Mouse (Mus musculus) embryonic facial prominence, embryonic 12.5 days (tissue): Measurements from ENCODE around the gene Vps53. TPM values are rescaled to one million over a fixed set of nuclear protein-coding genes. Genes with fewer than 3 reads are reported as not detected.

ENCODE experiments used
- ATAC-seq: fragments of 200-750 bp; cut with Nextera tagmentation; 2 replicates; pipeline ENCODE4 v1.8.0; 2017; ENCODE audit not compliant: insufficient number of reproducible peaks, insufficient read depth, low FRiP score, low TSS enrichment
- H3K27ac ChIP-seq: fragments of 300-500 bp; sonication (generic); 2 replicates; pipeline ENCODE4 v1.5.1; 2016; ENCODE audit warnings: mild to moderate bottlenecking
- H3K27me3 ChIP-seq: fragments of 300-500 bp; sonication (generic); 2 replicates; pipeline ENCODE4 v1.6.1; 2016; ENCODE audit warnings: mild to moderate bottlenecking, moderate library complexity
- H3K36me3 ChIP-seq: fragments of 300-500 bp; sonication (generic); 2 replicates; pipeline ENCODE4 v1.6.1; 2016; ENCODE audit warnings: mild to moderate bottlenecking
- H3K4me1 ChIP-seq: fragments of 300-500 bp; sonication (generic); 2 replicates; pipeline ENCODE4 v1.6.1; 2016
- H3K4me2 ChIP-seq: fragments of 300-500 bp; sonication (generic); replicated peaks from 2 replicates; pipeline ENCODE4 v1.6.1; 2016; ENCODE audit warnings: mild to moderate bottlenecking, moderate library complexity
- H3K4me3 ChIP-seq: fragments of 300-500 bp; sonication (generic); 2 replicates; pipeline ENCODE4 v1.5.1; 2016; ENCODE audit warnings: mild to moderate bottlenecking
- H3K9ac ChIP-seq: fragments of 300-500 bp; sonication (generic); 2 replicates; pipeline ENCODE4 v1.6.1; 2016; ENCODE audit warnings: mild to moderate bottlenecking, moderate library complexity
- H3K9me3 ChIP-seq: fragments of 300-500 bp; sonication (generic); 2 replicates; pipeline ENCODE4 v1.6.1; 2016; ENCODE audit warnings: mild to moderate bottlenecking, moderate library complexity
- WGBS: fragments of 180-500 bp; shearing (Covaris S2); methylation state at CpG from one replicate; pipeline ENCODE4 v1.1.7; 2016; 5-methylcytosine and 5-hydroxymethylcytosine counted together
- polyA plus RNA-seq: library from polyadenylated mRNA; unstranded; fragments of >200 nt; fragmentation: Nextera tagmentation; extraction: Ambion mirVana; gene quantifications from 2 replicates; pipeline ENCODE4 v1.2.1, GENCODE M21; 2016

Gene Vps53
- polyA plus RNA-seq, 1 experiment from 2014 or later = 44.1 TPM

GRCm38 (mm10) chr11:76160251-76160650, 19.2 kb downstream of the Vps53 start:
- peak overlapping the region; percentile 71 for H3K27ac ChIP-seq

DNA sequence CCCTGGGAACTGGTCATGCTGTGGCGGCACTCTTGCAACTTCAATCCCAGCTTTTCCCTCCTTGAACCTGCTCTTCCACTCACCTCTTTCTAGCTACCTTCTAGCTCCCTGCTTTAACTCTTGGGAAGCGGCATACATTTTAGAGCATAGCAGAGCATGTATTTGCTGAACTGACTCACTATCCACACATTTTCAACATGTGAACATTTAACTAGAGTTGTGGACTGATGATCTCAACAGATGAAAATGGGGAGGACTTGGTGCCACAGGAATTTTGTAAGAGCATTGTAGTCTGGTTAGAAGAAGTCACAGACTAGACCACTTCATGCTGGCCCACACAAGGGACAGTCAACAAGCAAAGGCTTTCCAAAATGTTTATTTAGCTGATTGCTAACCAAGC, 21.1 kb downstream of the Vps53 start:
- Histone ChIP-seq H3K27ac (no peak overlapping the region), H3K4me1 (peaks cover 3% of the 10 kb centered on the region; the same call in 1 of the 2 replicates), H3K9ac (no peak overlapping the region), H3K36me3 (peaks cover 15% of the 10 kb centered on the region), H3K4me3 (no peak overlapping the region), H3K4me2 (no peak overlapping the region), H3K27me3 (no peaks in the 10 kb centered on the region), H3K9me3 (no peaks in the 10 kb centered on the region)
- no peak for ATAC-seq
- 91% methylated on average over 2 of the region's 2 CpGs for WGBS

More at GRCm38 (mm10) chr11:76160251-76160650, 19.2 kb downstream of the Vps53 start:
- peaks cover 3% of the 10 kb centered on the region; the same call in 1 of the 2 replicates for H3K4me1 ChIP-seq
- H3K36me3 ChIP-seq = peaks cover 9% of the 10 kb centered on the region
- no peak overlapping the region for H3K9ac ChIP-seq
- no peaks in the 10 kb centered on the region for H3K9me3 ChIP-seq
- no peaks in the 10 kb centered on the region for H3K27me3 ChIP-seq
- H3K4me2 ChIP-seq = no peak overlapping the region
- no peak for ATAC-seq
- WGBS = 21% methylated on average over 6 of the region's 6 CpGs
- no peak overlapping the region for H3K4me3 ChIP-seq

- Histone ChIP-seq H3K9ac (no peak overlapping the region), H3K4me1 (peaks cover under 1% of the 10 kb centered on the region; the same call in 1 of the 2 replicates), H3K4me3 (no peak overlapping the region), H3K4me2 (no peak overlapping the region), H3K9me3 (no peaks in the 10 kb centered on the region), H3K27ac (no peak overlapping the region), H3K36me3 (0 out of 2 replicates have a peak, but pooled peaks cover 10% of the 10 kb centered on the region), H3K27me3 (no peaks in the 10 kb centered on the region)
- ATAC-seq = no peak
- WGBS = 82% methylated on average over 2 of the region's 2 CpGs
These were observed 24.6 kb downstream of the Vps53 start for GRCm38 (mm10) chr11:76154861-76155260.

DNA sequence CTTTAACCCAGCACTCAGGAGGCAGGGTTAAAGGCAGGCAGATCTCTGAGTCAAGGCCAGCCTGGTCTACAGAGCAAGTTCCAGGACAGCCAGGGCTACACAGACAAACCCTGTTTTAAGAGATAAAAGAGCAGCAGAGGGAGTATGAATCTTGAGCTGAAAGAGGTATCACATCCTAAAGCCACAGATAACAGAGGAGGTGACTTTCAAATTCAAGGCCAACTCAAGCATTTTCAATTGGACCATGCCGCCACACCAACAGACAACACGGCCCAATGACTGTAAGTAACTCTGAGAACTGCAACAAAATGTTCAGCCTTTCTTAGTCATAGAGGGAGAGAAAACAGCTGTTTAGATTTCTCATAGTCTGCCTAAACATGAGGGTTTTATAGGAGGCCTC, 25.2 kb downstream of the Vps53 start:
- H3K4me1 ChIP-seq = peaks cover 1% of the 10 kb centered on the region; the same call in 1 of the 2 replicates
- H3K9ac ChIP-seq = no peak overlapping the region
- 0 out of 2 replicates have a peak, but pooled peaks cover 10% of the 10 kb centered on the region for H3K36me3 ChIP-seq
- no peak overlapping the region for H3K4me2 ChIP-seq
- no peak for ATAC-seq
- no peak overlapping the region for H3K4me3 ChIP-seq
- WGBS = 91% methylated on average over 2 of the region's 2 CpGs
- H3K27me3 ChIP-seq = no peaks in the 10 kb centered on the region
- no peak overlapping the region for H3K27ac ChIP-seq
- H3K9me3 ChIP-seq = no peaks in the 10 kb centered on the region

GRCm38 (mm10) chr11:76153236-76153951, 26.1 kb downstream of the Vps53 start:
- Histone ChIP-seq H3K9me3 (no peaks in the 10 kb centered on the region), H3K36me3 (0 out of 2 replicates have a peak, but pooled peaks cover 10% of the 10 kb centered on the region), H3K4me3 (no peak overlapping the region), H3K9ac (no peak overlapping the region), H3K4me1 (peaks cover 8% of the 10 kb centered on the region; the same call in 1 of the 2 replicates), H3K4me2 (no peak overlapping the region), H3K27me3 (no peaks in the 10 kb centered on the region), H3K27ac (no peak overlapping the region)
- 88% methylated on average over 5 of the region's 5 CpGs for WGBS
- no peak for ATAC-seq

- ATAC-seq = no peak
- Histone ChIP-seq H3K9ac (no peak overlapping the region), H3K27me3 (no peaks in the 10 kb centered on the region), H3K36me3 (0 out of 2 replicates have a peak, but pooled peaks cover 10% of the 10 kb centered on the region), H3K9me3 (no peaks in the 10 kb centered on the region), H3K4me2 (no peak overlapping the region), H3K4me1 (peaks cover 15% of the 10 kb centered on the region; the same call in 1 of the 2 replicates), H3K4me3 (no peak overlapping the region), H3K27ac (no peak overlapping the region)
- 42% methylated on average over 4 of the region's 4 CpGs for WGBS
These were observed 28.5 kb downstream of the Vps53 start for GRCm38 (mm10) chr11:76150980-76151379.

GRCm38 (mm10) chr11:76148055-76149008, 31.1 kb downstream of the Vps53 start:
- no peak for ATAC-seq
- H3K27me3 ChIP-seq = no peaks in the 10 kb centered on the region
- no peaks in the 10 kb centered on the region for H3K9me3 ChIP-seq
- WGBS = 69% methylated on average over 8 of the region's 8 CpGs
- peak overlapping the region; percentile 75 for H3K27ac ChIP-seq
- H3K9ac ChIP-seq = no peak overlapping the region
- no peak overlapping the region for H3K4me2 ChIP-seq
- H3K4me3 ChIP-seq = no peak overlapping the region
- 0 out of 2 replicates have a peak, but pooled peaks cover 5% of the 10 kb centered on the region for H3K36me3 ChIP-seq
- peaks cover 15% of the 10 kb centered on the region; the same call in 1 of the 2 replicates for H3K4me1 ChIP-seq

DNA sequence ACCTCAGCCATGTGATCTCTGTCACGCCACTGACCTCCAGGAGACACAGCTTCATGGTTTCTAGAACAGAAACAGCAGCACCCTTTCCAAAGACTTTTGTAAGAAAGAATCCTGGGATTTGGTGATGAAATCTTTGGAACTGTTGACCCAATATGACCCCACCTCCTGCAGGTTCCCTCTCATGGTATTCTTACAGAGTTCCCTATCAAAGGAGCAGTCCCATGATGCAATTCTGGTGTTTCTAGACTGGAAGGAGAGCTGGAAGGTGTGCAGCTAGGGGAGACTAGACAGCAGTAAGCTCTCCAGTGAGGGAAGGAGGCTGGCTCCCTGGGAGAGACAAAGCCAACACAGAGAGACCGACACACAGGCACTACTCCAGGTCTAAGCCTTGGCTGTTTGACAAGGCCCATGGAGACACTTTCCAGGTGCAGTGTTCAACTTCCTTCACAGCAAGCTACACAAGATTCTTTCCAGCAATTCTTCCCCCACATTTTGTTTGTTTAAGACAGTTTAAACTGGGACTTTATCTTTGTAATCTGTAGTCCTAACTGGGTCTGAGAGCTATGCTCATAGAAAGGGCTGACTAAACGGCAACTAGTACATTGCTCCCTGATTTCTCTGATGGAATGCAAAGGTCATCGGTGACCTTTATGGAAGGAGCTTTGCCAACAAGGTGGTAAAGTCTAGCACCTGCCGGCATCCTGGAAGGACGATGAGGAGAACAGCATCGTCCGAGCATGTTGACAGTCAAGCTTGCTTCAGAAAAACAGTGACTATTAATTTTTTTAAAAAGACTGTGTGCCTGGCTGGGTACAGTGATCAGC, 33.0 kb downstream of the Vps53 start:
- Histone ChIP-seq H3K4me3 (no peak overlapping the region), H3K27ac (no peak overlapping the region), H3K9me3 (no peaks in the 10 kb centered on the region), H3K4me1 (peaks cover 15% of the 10 kb centered on the region; the same call in 1 of the 2 replicates), H3K4me2 (no peak overlapping the region), H3K9ac (no peak overlapping the region), H3K36me3 (0 out of 2 replicates have a peak, but pooled peaks cover 4% of the 10 kb centered on the region), H3K27me3 (no peaks in the 10 kb centered on the region)
- 88% methylated on average over 8 of the region's 8 CpGs for WGBS
- no peak for ATAC-seq

- ATAC-seq = no peak
- Histone ChIP-seq H3K4me2 (no peak overlapping the region), H3K4me3 (no peak overlapping the region), H3K4me1 (peaks cover 15% of the 10 kb centered on the region; the same call in 1 of the 2 replicates), H3K27me3 (no peaks in the 10 kb centered on the region), H3K9ac (no peak overlapping the region), H3K9me3 (no peaks in the 10 kb centered on the region), H3K27ac (no peak overlapping the region), H3K36me3 (0 out of 2 replicates have a peak, but pooled peaks cover 4% of the 10 kb centered on the region)
- 90% methylated on average over 1 of the region's 1 CpGs for WGBS
These were observed 34.3 kb downstream of the Vps53 start for GRCm38 (mm10) chr11:76145169-76145568.

DNA sequence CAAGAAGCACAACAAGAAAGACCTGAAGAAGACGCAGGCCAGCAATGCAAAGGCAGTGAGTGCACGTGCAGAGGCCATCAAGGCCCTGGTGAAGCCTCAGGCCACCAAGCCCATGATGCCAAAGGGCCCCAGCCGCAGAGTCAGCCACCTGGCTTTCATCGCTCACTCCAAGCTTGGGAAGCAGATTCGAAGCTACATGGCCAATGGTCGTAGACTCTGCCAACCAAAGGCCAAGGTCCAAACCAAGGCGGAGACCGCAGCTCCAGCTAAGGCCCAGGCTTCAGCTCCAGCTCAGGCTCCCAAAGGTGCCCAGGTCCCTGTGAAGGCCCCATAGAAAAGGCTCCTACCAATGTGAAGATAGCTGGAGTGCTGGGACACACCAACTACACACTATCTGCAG, 35.1 kb downstream of the Vps53 start:
- ATAC-seq = no peak
- WGBS = 94% methylated on average over 8 of the region's 8 CpGs
- peaks cover 15% of the 10 kb centered on the region; the same call in 1 of the 2 replicates for H3K4me1 ChIP-seq
- H3K4me2 ChIP-seq = no peak overlapping the region
- H3K9ac ChIP-seq = no peak overlapping the region
- no peaks in the 10 kb centered on the region for H3K9me3 ChIP-seq
- H3K27ac ChIP-seq = no peak overlapping the region
- H3K27me3 ChIP-seq = no peaks in the 10 kb centered on the region
- H3K36me3 ChIP-seq = 0 out of 2 replicates have a peak, but pooled peaks cover 4% of the 10 kb centered on the region
- no peak overlapping the region for H3K4me3 ChIP-seq

DNA sequence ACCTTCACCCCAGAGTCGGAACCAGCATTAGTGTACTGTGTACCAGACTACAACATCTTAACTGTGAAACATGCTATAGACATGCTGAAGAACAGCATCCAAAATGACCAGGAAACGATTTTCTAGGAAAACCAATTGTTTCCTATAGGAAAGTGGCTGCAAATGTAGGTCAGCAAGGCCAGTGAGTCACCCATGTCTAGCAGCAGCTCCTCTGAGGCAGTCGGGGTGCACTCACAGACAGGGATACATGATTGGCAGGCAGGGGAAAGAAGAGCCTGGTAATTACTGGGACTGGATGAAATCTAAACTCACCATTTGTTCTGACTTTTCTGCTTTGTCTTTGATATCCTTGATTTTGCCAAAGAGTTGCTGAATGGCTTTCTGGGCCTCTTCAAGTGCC, 41.5 kb downstream of the Vps53 start:
- Histone ChIP-seq H3K9ac (no peak overlapping the region), H3K4me3 (no peak overlapping the region), H3K36me3 (peaks cover 31% of the 10 kb centered on the region), H3K4me2 (no peak overlapping the region), H3K9me3 (no peaks in the 10 kb centered on the region), H3K27ac (no peak overlapping the region), H3K27me3 (no peaks in the 10 kb centered on the region), H3K4me1 (no peaks in the 10 kb centered on the region)
- no peak for ATAC-seq
- WGBS = 80% methylated on average over 3 of the region's 3 CpGs
